Mouse (Mus musculus) liver, postnatal 0 days (tissue): ENCODE data around the gene Zfp651.

Experiments used
- CTCF ChIP-seq: sonication (generic); IDR thresholded peaks from 2 replicates; pipeline ENCODE4 v1.5.1; 2016; ENCODE audit warnings: antibody characterized with exemption, low read depth
- EP300 ChIP-seq: IDR thresholded peaks from 2 replicates; pipeline ENCODE4 v1.6.1; 2016; ENCODE audit warnings: antibody characterized with exemption, low read depth, mild to moderate bottlenecking

GRCm38 (mm10) chr9:121802747-121803146, 43.6 kb downstream of the Zfp651 start:
- TF ChIP-seq CTCF (no peak), EP300 (no peak)
